Mouse (Mus musculus): ENCODE results near the gene Pp2d1. TPM values are rescaled to one million over a fixed set of nuclear protein-coding genes. Genes with fewer than 3 reads are reported as not detected.

Gene Pp2d1
- polyA plus RNA-seq, 1 experiment from 2014 or later = 0.23 TPM

DNA sequence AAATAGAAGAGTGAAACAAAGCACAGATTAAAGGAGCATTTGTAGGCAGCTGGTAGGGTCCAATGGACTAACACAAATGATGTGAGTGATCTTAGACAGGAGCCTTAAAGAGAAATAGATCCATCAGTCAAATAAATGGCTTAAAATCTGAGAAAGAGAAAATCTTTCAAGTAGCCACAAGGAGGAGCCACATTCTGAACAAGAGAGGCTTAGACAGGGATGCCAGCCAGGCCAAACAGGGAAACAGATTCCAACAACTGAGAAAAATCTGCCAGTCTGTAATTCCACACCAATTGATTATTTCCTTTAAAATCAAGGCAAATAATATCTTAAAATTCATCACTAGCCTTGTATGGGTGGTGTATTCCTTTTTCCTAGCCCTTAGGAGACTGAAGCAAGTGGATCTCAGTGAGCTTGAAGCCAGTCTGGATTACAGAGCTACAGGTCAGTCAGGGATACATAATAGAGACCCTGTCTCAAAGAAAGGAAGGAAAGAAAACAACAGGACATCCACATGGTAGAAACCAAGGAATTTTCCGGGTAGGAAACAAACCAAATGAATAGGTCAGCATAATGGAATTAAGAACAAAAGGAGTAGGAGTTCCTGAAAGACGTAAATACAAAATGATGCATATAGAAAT is 26.8 kb downstream of the Pp2d1 start:
- Histone ChIP-seq H3K9ac (ENCODE audit: low read length) (no peak overlapping the region), H3K27ac (ENCODE audit: low read length) (no peak overlapping the region), H3K4me2 (ENCODE audit: low read depth, low read length) (no peak overlapping the region), H3K4me3 (replicated peaks; ENCODE audit: low read length) (no peak overlapping the region), H3K36me3 (ENCODE audit: control insufficient read depth, insufficient read depth, low read length) (no peaks in the 10 kb centered on the region), H3K27me3 (ENCODE audit: control insufficient read depth, insufficient read depth, low read length) (no peaks in the 10 kb centered on the region), H3K4me1 (ENCODE audit: control insufficient read depth, insufficient read depth, low read length) (no peaks in the 10 kb centered on the region), H3K9me3 (replicated peaks; ENCODE audit: control insufficient read depth, low read length) (no peaks in the 10 kb centered on the region)
- 92% methylated on average over 2 of the region's 2 CpGs for WGBS
- ATAC-seq (ENCODE audit: insufficient read depth, low FRiP score) = no peak

DNA sequence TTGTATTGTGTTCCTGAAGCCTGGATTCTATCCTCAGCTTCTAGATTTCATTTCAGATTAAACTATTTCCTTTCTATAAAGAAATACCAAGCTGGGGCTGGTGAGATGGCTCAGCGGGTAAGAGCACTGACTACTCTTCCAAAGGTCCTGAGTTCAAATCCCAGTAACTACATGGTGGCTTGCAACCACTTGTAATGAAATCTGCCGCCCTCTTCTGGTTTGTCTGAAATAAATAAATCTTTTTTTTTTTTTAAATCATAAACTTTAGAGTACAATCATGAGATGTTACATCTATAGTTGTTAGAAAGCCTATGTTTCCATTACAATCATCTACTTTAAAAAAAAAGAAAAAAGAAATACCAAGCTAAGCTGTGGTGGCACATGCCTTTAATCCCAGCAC is 36.3 kb downstream of the Pp2d1 start:
- WGBS = 99% methylated on average over 2 of the region's 2 CpGs
- H3K27me3 ChIP-seq (ENCODE audit: control insufficient read depth, insufficient read depth, low read length) = no peaks in the 10 kb centered on the region
- no peak overlapping the region for H3K9ac ChIP-seq (ENCODE audit: low read length)
- no peak overlapping the region for H3K27ac ChIP-seq (ENCODE audit: low read length)
- H3K4me1 ChIP-seq (ENCODE audit: control insufficient read depth, insufficient read depth, low read length) = no peaks in the 10 kb centered on the region
- H3K9me3 ChIP-seq (replicated peaks; ENCODE audit: control insufficient read depth, low read length) = no peaks in the 10 kb centered on the region
- no peak overlapping the region for H3K4me2 ChIP-seq (ENCODE audit: low read depth, low read length)
- peaks cover 15% of the 10 kb centered on the region for H3K36me3 ChIP-seq (ENCODE audit: control insufficient read depth, insufficient read depth, low read length)
- no peak overlapping the region for H3K4me3 ChIP-seq (replicated peaks; ENCODE audit: low read length)
- ATAC-seq (ENCODE audit: insufficient read depth, low FRiP score) = no peak

DNA sequence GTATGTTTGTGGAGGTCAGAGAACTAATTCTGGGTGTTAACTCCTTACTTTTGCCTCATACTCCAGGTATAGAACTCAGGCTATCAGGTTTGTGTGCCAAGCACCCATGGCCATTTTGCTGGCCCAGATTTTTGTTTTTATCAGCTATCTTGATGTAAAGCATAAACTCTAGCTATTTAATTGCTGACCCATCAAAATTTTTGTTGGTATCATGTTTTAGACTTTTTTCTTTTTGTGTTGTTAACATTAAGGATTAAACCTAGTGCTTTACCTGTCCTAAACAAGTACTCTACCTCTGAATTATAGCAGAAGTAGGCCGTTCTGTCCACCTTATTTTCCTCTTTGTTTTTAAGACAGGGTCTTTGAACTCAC is 50.3 kb downstream of the Pp2d1 start:
- H3K36me3 ChIP-seq (ENCODE audit: control insufficient read depth, insufficient read depth, low read length) = peaks cover 11% of the 10 kb centered on the region; the same call in 1 of the 2 replicates
- H3K9me3 ChIP-seq (replicated peaks; ENCODE audit: control insufficient read depth, low read length) = no peaks in the 10 kb centered on the region
- H3K27ac ChIP-seq (ENCODE audit: low read length) = no peak overlapping the region
- H3K9ac ChIP-seq (ENCODE audit: low read length) = no peak overlapping the region
- 83% methylated on average over 1 of the region's 1 CpGs for WGBS
- no peaks in the 10 kb centered on the region for H3K4me1 ChIP-seq (ENCODE audit: control insufficient read depth, insufficient read depth, low read length)
- H3K4me3 ChIP-seq (replicated peaks; ENCODE audit: low read length) = no peak overlapping the region
- H3K27me3 ChIP-seq (ENCODE audit: control insufficient read depth, insufficient read depth, low read length) = no peaks in the 10 kb centered on the region
- no peak for ATAC-seq (ENCODE audit: insufficient read depth, low FRiP score)
- no peak overlapping the region for H3K4me2 ChIP-seq (ENCODE audit: low read depth, low read length)

DNA sequence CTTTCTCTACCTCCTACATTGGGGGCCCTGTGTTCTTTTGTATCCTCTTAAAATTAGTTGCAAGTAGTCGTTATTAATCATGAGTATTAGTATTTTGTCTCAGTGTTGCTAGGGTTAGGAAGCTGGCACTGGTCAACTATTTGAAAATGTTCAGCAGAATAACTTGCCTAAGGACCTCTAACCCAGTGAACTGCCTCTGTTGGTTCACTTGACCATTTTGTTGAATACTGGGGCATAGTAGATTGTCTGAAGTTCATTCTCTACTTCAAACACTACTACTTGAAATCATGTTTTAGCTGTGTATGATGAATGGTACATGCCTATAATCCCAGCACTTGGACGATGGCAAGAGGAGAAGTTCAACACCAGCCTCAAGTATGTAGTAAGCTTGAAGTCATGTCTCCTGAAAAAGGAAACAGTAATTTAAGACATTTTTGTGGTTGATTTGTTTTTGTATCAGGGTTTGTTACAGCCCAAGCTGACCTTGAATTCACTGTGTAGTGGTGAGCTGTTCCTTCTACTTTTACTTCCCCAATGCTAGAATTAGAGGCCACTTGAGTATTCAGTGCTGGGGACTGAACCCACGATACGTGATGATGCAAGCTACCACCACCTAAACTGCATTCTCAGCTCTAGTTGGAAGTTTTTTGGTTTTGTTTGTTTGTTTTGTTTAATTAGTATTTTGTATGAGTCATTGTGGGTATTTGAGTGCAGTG is 50.8 kb downstream of the Pp2d1 start:
- Histone ChIP-seq H3K9ac (ENCODE audit: low read length) (no peak overlapping the region), H3K4me3 (replicated peaks; ENCODE audit: low read length) (no peak overlapping the region), H3K27me3 (ENCODE audit: control insufficient read depth, insufficient read depth, low read length) (no peaks in the 10 kb centered on the region), H3K36me3 (ENCODE audit: control insufficient read depth, insufficient read depth, low read length) (peaks cover 8% of the 10 kb centered on the region; the same call in 1 of the 2 replicates), H3K9me3 (replicated peaks; ENCODE audit: control insufficient read depth, low read length) (no peaks in the 10 kb centered on the region), H3K4me1 (ENCODE audit: control insufficient read depth, insufficient read depth, low read length) (no peaks in the 10 kb centered on the region), H3K4me2 (ENCODE audit: low read depth, low read length) (no peak overlapping the region), H3K27ac (ENCODE audit: low read length) (no peak overlapping the region)
- ATAC-seq (ENCODE audit: insufficient read depth, low FRiP score) = no peak
- 86% methylated on average over 4 of the region's 4 CpGs for WGBS

DNA sequence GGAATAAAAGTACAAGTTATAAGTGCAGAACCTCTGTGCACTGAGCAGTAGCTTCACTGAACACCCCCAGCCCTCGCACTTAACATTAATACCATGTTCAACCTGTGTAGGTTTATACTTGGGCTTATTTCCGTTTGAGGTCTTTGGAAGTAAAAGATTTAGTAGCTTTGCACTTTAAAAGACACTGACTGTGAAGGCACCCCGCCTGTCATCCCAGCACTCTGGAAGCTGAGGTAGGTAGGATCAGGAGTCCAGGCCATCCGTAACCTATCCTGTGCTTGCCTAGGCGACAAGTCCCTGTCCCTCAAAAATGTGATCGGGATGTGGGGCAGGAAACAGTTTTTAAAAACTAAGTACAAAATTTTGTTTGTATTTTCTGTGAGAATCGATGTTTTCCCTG is 58.8 kb downstream of the Pp2d1 start:
- H3K4me1 ChIP-seq (ENCODE audit: control insufficient read depth, insufficient read depth, low read length) = peaks cover 15% of the 10 kb centered on the region
- peak overlapping the region; percentile 96 for H3K9ac ChIP-seq (ENCODE audit: low read length)
- no peak overlapping the region for H3K27ac ChIP-seq (ENCODE audit: low read length)
- no peaks in the 10 kb centered on the region for H3K27me3 ChIP-seq (ENCODE audit: control insufficient read depth, insufficient read depth, low read length)
- H3K36me3 ChIP-seq (ENCODE audit: control insufficient read depth, insufficient read depth, low read length) = peaks cover 4% of the 10 kb centered on the region; the same call in 1 of the 2 replicates
- 46% methylated on average over 7 of the region's 7 CpGs for WGBS
- H3K4me3 ChIP-seq (replicated peaks; ENCODE audit: low read length) = peak overlapping the region; percentile 83
- H3K4me2 ChIP-seq (ENCODE audit: low read depth, low read length) = peak overlapping the region; percentile 61
- no peaks in the 10 kb centered on the region for H3K9me3 ChIP-seq (replicated peaks; ENCODE audit: control insufficient read depth, low read length)
- ATAC-seq (ENCODE audit: insufficient read depth, low FRiP score) = no peak

DNA sequence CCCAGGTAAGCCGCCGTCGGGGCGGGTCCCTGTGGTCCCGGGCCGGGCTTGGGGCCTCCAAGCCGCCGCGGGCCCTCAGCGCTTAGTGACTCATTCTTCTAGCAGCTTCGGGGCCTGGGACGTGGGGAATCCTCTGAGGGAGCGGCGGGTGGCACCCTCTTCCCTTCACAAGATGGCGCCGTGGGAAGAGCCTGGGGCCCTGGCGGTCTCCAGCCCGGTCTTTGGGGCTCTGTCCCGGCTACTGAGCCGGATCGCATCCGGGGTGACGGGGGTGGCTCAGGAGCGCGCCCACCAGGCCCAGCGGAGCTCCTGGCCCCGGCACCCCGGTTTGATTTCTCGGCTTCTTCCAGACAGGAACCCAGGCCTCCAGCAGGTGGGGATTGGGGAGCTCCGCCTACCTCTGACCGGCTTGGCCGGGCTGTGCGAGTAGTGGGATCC is 59.6 kb downstream of the Pp2d1 start:
- Histone ChIP-seq H3K9me3 (replicated peaks; ENCODE audit: control insufficient read depth, low read length) (no peaks in the 10 kb centered on the region), H3K4me1 (ENCODE audit: control insufficient read depth, insufficient read depth, low read length) (peaks cover 15% of the 10 kb centered on the region), H3K27ac (ENCODE audit: low read length) (peak overlapping the region; percentile 99), H3K27me3 (ENCODE audit: control insufficient read depth, insufficient read depth, low read length) (no peaks in the 10 kb centered on the region), H3K36me3 (ENCODE audit: control insufficient read depth, insufficient read depth, low read length) (peaks cover 4% of the 10 kb centered on the region; the same call in 1 of the 2 replicates), H3K4me2 (ENCODE audit: low read depth, low read length) (peak overlapping the region; percentile 61), H3K9ac (ENCODE audit: low read length) (peak overlapping the region; percentile 96), H3K4me3 (replicated peaks; ENCODE audit: low read length) (peak overlapping the region; percentile 83)
- ATAC-seq (ENCODE audit: insufficient read depth, low FRiP score) = no peak
- under 1% methylated on average over 33 of the region's 33 CpGs for WGBS

DNA sequence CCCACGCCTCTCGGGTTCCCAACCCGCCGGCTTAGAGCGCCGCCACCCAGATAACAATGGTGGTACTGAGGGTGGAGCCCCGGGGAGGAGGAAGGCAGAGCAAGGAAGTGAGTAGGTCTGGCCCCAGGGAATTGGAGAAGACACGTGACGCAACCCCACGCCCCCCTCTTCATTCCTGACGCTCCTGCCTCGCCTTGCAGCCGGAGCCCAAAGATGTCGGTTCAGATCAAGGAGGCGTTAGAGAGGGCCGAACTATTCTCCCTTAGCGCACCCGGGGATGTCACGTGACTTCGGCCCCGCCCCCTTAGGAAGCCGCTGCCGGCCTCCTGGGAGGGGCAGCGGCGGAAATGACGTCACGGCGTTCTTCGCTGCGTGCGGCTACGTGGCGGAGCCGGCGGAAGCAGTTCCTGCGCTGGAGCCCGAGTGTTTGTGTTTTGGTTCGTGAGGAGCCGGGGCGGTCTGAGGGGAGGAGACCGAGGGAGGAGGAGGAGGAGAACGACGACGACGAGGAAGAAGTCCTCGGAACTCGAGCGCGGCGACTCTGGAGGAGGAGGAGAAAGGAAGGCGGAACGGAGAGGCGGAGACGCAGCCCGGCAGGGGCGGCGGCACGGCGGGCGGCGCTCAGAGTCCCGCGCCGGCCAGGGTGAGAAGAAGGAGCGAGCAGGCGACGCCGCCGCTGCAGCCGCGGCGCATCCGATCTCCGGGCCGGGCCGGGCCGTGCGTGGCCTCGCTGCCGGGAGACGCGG is 60.2 kb downstream of the Pp2d1 start, which contains the start of gene Rab5a:
TSS of gene Rab5a (plus strand) at position 377 of the 746 bp plus-strand sequence.
- peak within 1 kb of the TSS; percentile 75 for H3K4me2 ChIP-seq (ENCODE audit: low read depth, low read length)
- peak within 1 kb of the TSS; percentile 96 for H3K9ac ChIP-seq (ENCODE audit: low read length)
- under 1% methylated on average over 82 of the region's 82 CpGs for WGBS

DNA sequence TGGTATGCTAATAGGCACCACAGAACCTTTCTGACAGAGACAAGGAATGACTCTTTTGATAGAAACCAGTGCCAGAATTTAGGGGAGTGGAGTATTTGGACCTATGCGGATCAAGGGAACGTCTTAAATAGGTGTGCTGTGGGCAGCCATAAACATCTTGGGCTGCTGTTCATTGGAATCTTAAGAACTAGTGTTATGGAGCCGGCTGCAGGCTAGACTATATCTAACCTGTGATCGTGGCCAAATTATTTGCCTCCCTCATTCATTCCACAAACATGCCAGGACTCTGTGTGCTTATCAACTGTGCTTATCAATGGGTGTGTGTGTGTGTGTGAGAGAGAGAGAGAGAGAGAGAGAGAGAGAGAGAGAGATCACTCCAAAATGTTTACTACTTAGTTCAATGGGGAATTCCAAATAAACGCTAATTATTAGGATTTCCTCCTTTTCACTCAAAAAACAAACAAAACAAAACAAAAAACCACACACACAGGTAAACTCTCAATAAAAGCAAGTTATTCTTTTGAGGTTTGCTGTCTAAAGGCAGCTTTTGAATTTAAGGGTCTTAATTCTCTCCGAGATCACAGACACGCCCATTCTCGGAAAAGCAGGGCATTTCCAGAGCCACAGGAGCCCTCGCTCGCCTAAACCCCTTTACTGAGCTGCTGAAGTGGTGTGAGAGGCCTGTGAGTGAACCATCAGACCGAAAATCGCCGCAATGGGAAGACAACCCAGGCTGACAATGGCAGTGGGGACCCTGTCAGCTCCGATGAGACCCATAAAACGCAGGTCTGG is 61.0 kb downstream of the Pp2d1 start:
- Histone ChIP-seq H3K4me1 (ENCODE audit: control insufficient read depth, insufficient read depth, low read length) (peaks cover 15% of the 10 kb centered on the region), H3K27ac (ENCODE audit: low read length) (peak overlapping the region; percentile 99), H3K4me2 (ENCODE audit: low read depth, low read length) (peak overlapping the region; percentile 75), H3K4me3 (replicated peaks; ENCODE audit: low read length) (peak overlapping the region; percentile 83), H3K9me3 (replicated peaks; ENCODE audit: control insufficient read depth, low read length) (no peaks in the 10 kb centered on the region), H3K36me3 (ENCODE audit: control insufficient read depth, insufficient read depth, low read length) (no peaks in the 10 kb centered on the region), H3K9ac (ENCODE audit: low read length) (peak overlapping the region; percentile 86), H3K27me3 (ENCODE audit: control insufficient read depth, insufficient read depth, low read length) (no peaks in the 10 kb centered on the region)
- WGBS = 6% methylated on average over 15 of the region's 15 CpGs
- no peak for ATAC-seq (ENCODE audit: insufficient read depth, low FRiP score)

More for the DNA sequence above, 60.2 kb downstream of the Pp2d1 start, which contains the start of gene Rab5a:
- peak within 1 kb of the TSS; percentile 83 for H3K4me3 ChIP-seq (replicated peaks; ENCODE audit: low read length)
- H3K36me3 ChIP-seq (ENCODE audit: control insufficient read depth, insufficient read depth, low read length) = no peaks in the 10 kb centered on the region
- ATAC-seq (ENCODE audit: insufficient read depth, low FRiP score) = peak; percentile 98
- H3K27ac ChIP-seq (ENCODE audit: low read length) = peak within 1 kb of the TSS; percentile 99
- H3K4me1 ChIP-seq (ENCODE audit: control insufficient read depth, insufficient read depth, low read length) = peaks cover 15% of the 10 kb centered on the region
- no peaks in the 10 kb centered on the region for H3K27me3 ChIP-seq (ENCODE audit: control insufficient read depth, insufficient read depth, low read length)
- no peaks in the 10 kb centered on the region for H3K9me3 ChIP-seq (replicated peaks; ENCODE audit: control insufficient read depth, low read length)

Data from stomach, embryonic 16.5 days (tissue).